Mouse (Mus musculus): Measurements from ENCODE around the gene Pgs1.

DNA sequence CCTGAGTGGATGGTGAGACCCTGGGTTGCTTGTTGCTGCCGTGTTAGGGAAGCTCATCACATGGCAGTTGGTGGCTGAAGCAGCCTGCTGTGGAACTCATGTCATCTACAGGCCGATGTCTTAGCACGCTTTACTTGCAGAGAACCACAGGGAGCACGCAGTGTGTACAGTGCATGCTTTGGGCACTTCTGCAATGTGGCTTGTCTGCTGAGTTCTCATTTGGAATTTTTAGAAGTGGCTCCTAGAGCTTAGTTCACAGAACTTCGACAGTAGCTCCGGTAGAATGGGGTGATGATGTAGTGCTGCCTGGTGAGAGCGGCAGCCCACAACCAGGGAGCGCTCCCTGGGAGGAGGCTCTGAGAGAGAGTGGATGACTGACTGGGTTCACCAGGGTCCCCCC lies 22.8 kb downstream of the Pgs1 start:
- TF ChIP-seq UBTF (IDR thresholded peaks at IDR 0.05; ENCODE audit: low read depth, low read length) (no peak), CTCF (conservative IDR thresholded peaks at IDR 0.05 in 1 of 2, IDR thresholded peaks at IDR 0.05 in 1 of 2; ENCODE audit: low read depth in 2 of 2, low read length in 2 of 2) (no peak), MEF2A (IDR thresholded peaks at IDR 0.05; ENCODE audit: borderline replicate concordance, low read depth, low read length) (no peak), EP300 (IDR thresholded peaks at IDR 0.05; ENCODE audit: low read length) (no peak), ZMIZ1 (IDR thresholded peaks at IDR 0.05; ENCODE audit: low read depth, low read length) (no peak), HCFC1 (IDR thresholded peaks at IDR 0.05; ENCODE audit: low read depth, low read length) (no peak), RCOR1 (conservative IDR thresholded peaks at IDR 0.05; ENCODE audit: low read depth, low read length) (no peak), POLR2A (IDR thresholded peaks at IDR 0.05; ENCODE audit: low read depth, low read length) (no peak), MAFK (IDR thresholded peaks at IDR 0.05; ENCODE audit: insufficient replicate concordance, low read length) (no peak), NELFE (IDR thresholded peaks at IDR 0.05; ENCODE audit: low read depth, low read length) (no peak), POLR2AphosphoS2 (IDR thresholded peaks at IDR 0.05; ENCODE audit: low read depth, low read length) (no peak)
